Mouse (Mus musculus): ENCODE results near the gene Cenpk. TPM values are rescaled to one million over a fixed set of nuclear protein-coding genes. Genes with fewer than 3 reads are reported as not detected.

Cenpk gene
- total RNA-seq, 2 experiments from 2014 or later = 10.2 to 13.5 TPM

Other genes with a start within 250 kb of the Cenpk start
- gene Nln, start 119.0 kb upstream of the Cenpk start, total RNA-seq (2021) = 10 to 100 TPM; 27.2 to 30.4 TPM
- gene Sgtb, start 118.9 kb upstream of the Cenpk start, total RNA-seq (2021) = 1 to 10 TPM; 1.7 to 1.8 TPM
- gene Trappc13, start 50.1 kb upstream of the Cenpk start, total RNA-seq (2021) = 10 to 100 TPM; 35.3 to 35.8 TPM
- gene Trim23, start 49.8 kb upstream of the Cenpk start, total RNA-seq (2021) = 10 to 100 TPM; 17.8 to 19.9 TPM
- gene Ppwd1, start 232 bp downstream of the Cenpk start, total RNA-seq (2021) = 10 to 100 TPM; 10.2 to 11.6 TPM
- gene Adamts6, start 59.2 kb downstream of the Cenpk start, total RNA-seq (2021) = 10 to 100 TPM; 19.9 to 21.8 TPM

Data from heart, postnatal 4 days (tissue).